Mouse (Mus musculus) neural tube, embryonic 14.5 days (tissue): ENCODE measurements at regions not wholly inside any gene's neighbourhood (a gene's known extent, or its start where the extent isn't known, plus 50 kb on each side); places are given as distances from the start of the nearest gene placed in this dataset.
A peak's percentile ranks its signal among the peaks of the same experiment; 100 is the strongest.

Experiments used
- ATAC-seq: fragments of 200-750 bp; cut with Nextera tagmentation; 2 replicates; pipeline ENCODE4 v1.8.0; 2017; ENCODE audit warnings: low read depth, mild to moderate bottlenecking, moderate TSS enrichment, moderate library complexity
- H3K27ac ChIP-seq: fragments of 300-500 bp; sonication (generic); 2 replicates; pipeline ENCODE4 v1.5.1; 2014; ENCODE audit warnings: low read depth, mild to moderate bottlenecking, control low read depth, low read length, moderate library complexity, mixed read lengths
- H3K27me3 ChIP-seq: fragments of 300-500 bp; sonication (generic); 2 replicates; pipeline ENCODE4 v1.6.1; 2014; ENCODE audit warnings: low read length; ENCODE audit not compliant: control insufficient read depth, insufficient read depth
- H3K36me3 ChIP-seq: fragments of 300-500 bp; sonication (generic); 2 replicates; pipeline ENCODE4 v1.6.1; 2014; ENCODE audit warnings: low read length, mixed read lengths; ENCODE audit not compliant: control insufficient read depth, insufficient read depth
- H3K4me1 ChIP-seq: fragments of 300-500 bp; sonication (generic); 2 replicates; pipeline ENCODE4 v1.6.1; 2014; ENCODE audit warnings: low read length; ENCODE audit not compliant: control insufficient read depth, insufficient read depth
- H3K4me2 ChIP-seq: fragments of 300-500 bp; sonication (generic); 2 replicates; pipeline ENCODE4 v1.6.1; 2014; ENCODE audit warnings: mild to moderate bottlenecking, low read depth, low read length, control low read depth
- H3K4me3 ChIP-seq: fragments of 300-500 bp; sonication (generic); 2 replicates; pipeline ENCODE4 v1.5.1; 2014; ENCODE audit warnings: low read depth, low read length, control low read depth, mixed read lengths
- H3K9ac ChIP-seq: fragments of 300-500 bp; sonication (generic); replicated peaks from 2 replicates; pipeline ENCODE4 v1.6.1; 2014; ENCODE audit warnings: low read depth, mild to moderate bottlenecking, control low read depth, low read length, mixed read lengths
- H3K9me3 ChIP-seq: fragments of 300-500 bp; sonication (generic); 2 replicates; pipeline ENCODE4 v1.6.1; 2016; ENCODE audit warnings: low read length; ENCODE audit not compliant: control insufficient read depth
- WGBS: fragments of 180-500 bp; shearing (Covaris S2); extraction: QIAGEN DNeasy Blood & Tissue Kit; methylation state at CpG from one replicate; pipeline ENCODE4 v1.1.7; 2014; 5-methylcytosine and 5-hydroxymethylcytosine counted together

- no peaks in the 10 kb centered on the region for H3K4me1 ChIP-seq
- no peaks in the 10 kb centered on the region for H3K9me3 ChIP-seq
- H3K27me3 ChIP-seq: no peaks in the 10 kb centered on the region
- H3K9ac ChIP-seq: no peak overlapping the region
- no peak overlapping the region for H3K27ac ChIP-seq
- H3K4me2 ChIP-seq: no peak overlapping the region
- no peaks in the 10 kb centered on the region for H3K36me3 ChIP-seq
- no peak overlapping the region for H3K4me3 ChIP-seq
- no peak for ATAC-seq
- 80% methylated on average over 6 of the region's 6 CpGs for WGBS
Measured at GRCm38 (mm10) chr1:91714266-91714665, 87.0 kb upstream of the Twist2 start.

GRCm38 (mm10) chr1:91715341-91715740, 85.9 kb upstream of the Twist2 start:
- 77% methylated on average over 7 of the region's 7 CpGs for WGBS
- H3K9ac ChIP-seq: no peak overlapping the region
- no peaks in the 10 kb centered on the region for H3K36me3 ChIP-seq
- H3K4me1 ChIP-seq: no peaks in the 10 kb centered on the region
- ATAC-seq: no peak
- H3K27me3 ChIP-seq: no peaks in the 10 kb centered on the region
- H3K4me2 ChIP-seq: no peak overlapping the region
- no peaks in the 10 kb centered on the region for H3K9me3 ChIP-seq
- no peak overlapping the region for H3K4me3 ChIP-seq
- H3K27ac ChIP-seq: no peak overlapping the region

GRCm38 (mm10) chr1:91715791-91716190, 85.5 kb upstream of the Twist2 start:
- Histone ChIP-seq H3K27me3 (no peaks in the 10 kb centered on the region), H3K9ac (no peak overlapping the region), H3K4me1 (no peaks in the 10 kb centered on the region), H3K27ac (no peak overlapping the region), H3K36me3 (no peaks in the 10 kb centered on the region), H3K4me3 (no peak overlapping the region), H3K9me3 (no peaks in the 10 kb centered on the region), H3K4me2 (no peak overlapping the region)
- ATAC-seq: no peak
- WGBS: 98% methylated on average over 2 of the region's 2 CpGs

GRCm38 (mm10) chr1:91716836-91717235, 84.4 kb upstream of the Twist2 start:
- Histone ChIP-seq H3K27ac (no peak overlapping the region), H3K9ac (no peak overlapping the region), H3K36me3 (no peaks in the 10 kb centered on the region), H3K4me1 (no peaks in the 10 kb centered on the region), H3K27me3 (no peaks in the 10 kb centered on the region), H3K9me3 (no peaks in the 10 kb centered on the region), H3K4me2 (no peak overlapping the region), H3K4me3 (no peak overlapping the region)
- ATAC-seq: no peak
- WGBS: 96% methylated on average over 2 of the region's 2 CpGs

- 83% methylated on average over 8 of the region's 8 CpGs for WGBS
Measured at GRCm38 (mm10) chr1:91717961-91718360, 83.3 kb upstream of the Twist2 start.

GRCm38 (mm10) chr1:91729246-91729645, 72.0 kb upstream of the Twist2 start:
- H3K27me3 ChIP-seq: 0 out of 2 replicates have a peak, but pooled peaks cover 4% of the 10 kb centered on the region
- H3K9ac ChIP-seq: no peak overlapping the region
- no peaks in the 10 kb centered on the region for H3K36me3 ChIP-seq
- no peak overlapping the region for H3K4me2 ChIP-seq
- ATAC-seq: peak; percentile 56; the same call in 1 of the 2 replicates
- peaks cover 8% of the 10 kb centered on the region; the same call in 1 of the 2 replicates for H3K4me1 ChIP-seq
- no peak overlapping the region for H3K27ac ChIP-seq
- H3K9me3 ChIP-seq: no peaks in the 10 kb centered on the region
- no peak overlapping the region for H3K4me3 ChIP-seq
- WGBS: 24% methylated on average over 11 of the region's 11 CpGs

More at GRCm38 (mm10) chr1:91717961-91718360, 83.3 kb upstream of the Twist2 start:
- Histone ChIP-seq H3K9me3 (no peaks in the 10 kb centered on the region), H3K36me3 (no peaks in the 10 kb centered on the region), H3K9ac (no peak overlapping the region), H3K27me3 (no peaks in the 10 kb centered on the region), H3K27ac (no peak overlapping the region), H3K4me1 (no peaks in the 10 kb centered on the region), H3K4me3 (no peak overlapping the region), H3K4me2 (no peak overlapping the region)
- no peak for ATAC-seq

GRCm38 (mm10) chr1:91730281-91730680, 71.0 kb upstream of the Twist2 start:
- H3K9ac ChIP-seq: no peak overlapping the region
- no peaks in the 10 kb centered on the region for H3K36me3 ChIP-seq
- 82% methylated on average over 2 of the region's 2 CpGs for WGBS
- H3K27ac ChIP-seq: no peak overlapping the region
- 0 out of 2 replicates have a peak, but pooled peaks cover 4% of the 10 kb centered on the region for H3K27me3 ChIP-seq
- peaks cover 8% of the 10 kb centered on the region; the same call in 1 of the 2 replicates for H3K4me1 ChIP-seq
- H3K4me2 ChIP-seq: no peak overlapping the region
- no peak for ATAC-seq
- H3K4me3 ChIP-seq: no peak overlapping the region
- no peaks in the 10 kb centered on the region for H3K9me3 ChIP-seq

GRCm38 (mm10) chr1:91731703-91732102, 69.6 kb upstream of the Twist2 start:
- peak; percentile 59; the same call in 1 of the 2 replicates for ATAC-seq
- H3K4me2 ChIP-seq: no peak overlapping the region; the same call in 1 of the 2 replicates
- H3K9me3 ChIP-seq: no peaks in the 10 kb centered on the region
- 0 out of 2 replicates have a peak, but pooled peaks cover 4% of the 10 kb centered on the region for H3K27me3 ChIP-seq
- no peak overlapping the region for H3K4me3 ChIP-seq
- peaks cover 8% of the 10 kb centered on the region; the same call in 1 of the 2 replicates for H3K4me1 ChIP-seq
- 24% methylated on average over 13 of the region's 13 CpGs for WGBS
- no peaks in the 10 kb centered on the region for H3K36me3 ChIP-seq
- no peak overlapping the region for H3K9ac ChIP-seq
- H3K27ac ChIP-seq: no peak overlapping the region

GRCm38 (mm10) chr1:91732461-91732861, 68.8 kb upstream of the Twist2 start:
- no peaks in the 10 kb centered on the region for H3K9me3 ChIP-seq
- H3K27me3 ChIP-seq: 0 out of 2 replicates have a peak, but pooled peaks cover 4% of the 10 kb centered on the region
- no peak for ATAC-seq
- H3K4me1 ChIP-seq: peaks cover 8% of the 10 kb centered on the region; the same call in 1 of the 2 replicates
- H3K36me3 ChIP-seq: no peaks in the 10 kb centered on the region
- H3K9ac ChIP-seq: no peak overlapping the region
- no peak overlapping the region for H3K4me3 ChIP-seq
- H3K27ac ChIP-seq: no peak overlapping the region
- no peak overlapping the region for H3K4me2 ChIP-seq
- 20% methylated on average over 12 of the region's 12 CpGs for WGBS
